Mouse (Mus musculus): ENCODE data around the gene Mospd3.

- no peak for TF ChIP-seq EP300 (IDR thresholded peaks at IDR 0.05)
- TF ChIP-seq CTCF (IDR thresholded peaks at IDR 0.05): no peak
Observed at GRCm38 (mm10) chr5:137647827-137648601, 47.2 kb upstream of the Mospd3 start.
